Mouse (Mus musculus): ENCODE results near the gene Fam171a1.

DNA sequence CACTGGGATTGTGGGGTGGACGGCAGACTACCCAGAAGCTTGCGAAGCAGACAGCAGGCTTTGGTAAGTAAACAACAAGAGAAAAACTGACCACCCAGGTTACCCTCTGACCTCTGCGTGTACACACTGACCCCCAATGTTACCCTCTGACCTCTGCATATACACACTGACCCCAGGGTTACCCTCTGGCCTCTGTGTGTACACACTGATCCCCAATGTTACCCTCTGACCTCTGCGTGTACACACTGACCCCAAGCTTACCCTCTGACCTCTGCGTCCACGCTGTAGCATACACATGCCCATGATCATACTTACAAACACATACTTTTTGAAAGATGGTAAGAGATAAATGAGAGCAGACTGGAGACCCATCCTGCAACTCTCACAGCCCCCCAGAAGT, 77.1 kb downstream of the Fam171a1 start:
- no peak for TF ChIP-seq POLR2AphosphoS2 (IDR thresholded peaks at IDR 0.05; ENCODE audit: insufficient read length, low read depth)
- TF ChIP-seq POLR2A (IDR thresholded peaks at IDR 0.05; ENCODE audit: insufficient read length, low read depth), result no peak
- TF ChIP-seq USF1 (IDR thresholded peaks at IDR 0.05; ENCODE audit: low read depth), result no peak
- no peak for TF ChIP-seq MAX (IDR thresholded peaks at IDR 0.05; ENCODE audit: low read depth)
- no peak for TF ChIP-seq E2F4 (IDR thresholded peaks at IDR 0.05; ENCODE audit: insufficient read depth)
- TF ChIP-seq MYOD1 (IDR thresholded peaks at IDR 0.05; ENCODE audit: control insufficient read depth in 1 of 3, insufficient read length in 2 of 3, low read depth in 2 of 3), result no peak
- no peak for TF ChIP-seq MYOG (IDR thresholded peaks at IDR 0.05; ENCODE audit: control insufficient read depth in 1 of 3, insufficient read depth in 1 of 3, insufficient read length in 2 of 3, low read depth in 2 of 3)
- TF ChIP-seq TCF12 (IDR thresholded peaks at IDR 0.05; ENCODE audit: insufficient read depth, poor library complexity, severe bottlenecking), result no peak
- no peak for TF ChIP-seq REST (IDR thresholded peaks at IDR 0.05; ENCODE audit: insufficient read depth, insufficient read length)
- no peak for TF ChIP-seq CEBPB (IDR thresholded peaks at IDR 0.05; ENCODE audit: insufficient read depth, poor library complexity, severe bottlenecking)

All from myocyte (in vitro differentiated cells).